Comparison of ENCODE assay signal across 9 mouse cellular contexts in genomic region chr2:61656421-61657411, GRCm38 (mm10). TPM values are rescaled to one million over a fixed set of nuclear protein-coding genes. Genes with fewer than 3 reads are reported as not detected.
DNase-seq lines count a peak whose midpoint lies in the region; ATAC-seq lines count a peak whose summit lies in the region.
"Had no signal": no experiment of that assay in that cellular context is flagged by ENCODE, and none has a peak within 500 bp of the region (broad histone marks: within the 10 kb centered on the region; RNA-seq: fewer than 3 reads in every experiment).

No protein-coding gene starts in this region.

- no peaks in the 10 kb centered on the region for H3K9me3 ChIP-seq in hindbrain, embryonic 14.5 days (ENCODE audit: control insufficient read depth, low read length)

- DNase-seq in adrenal gland, adult (ENCODE audit: inconsistent age in 2 of 2, low spot score in 1 of 2) = peak; percentile 47 to 83
- peak; percentile 85 to 91 for DNase-seq in cerebellum, postnatal 10 days
- DNase-seq in frontal cortex, adult 2 months (ENCODE audit: extremely low spot score in 1 of 2, low spot score in 1 of 2) = peak; percentile 84 to 93
- peak; percentile 82 for DNase-seq in hindbrain, embryonic 14.5 days (ENCODE audit: low spot score)
- DNase-seq in layer of hippocampus, postnatal 25 days (ENCODE audit: extremely low spot score in 1 of 2, low spot score in 1 of 2) = peak; percentile 70 to 79
- DNase-seq in lung, postnatal 10 days = peak; percentile 48
- peak; percentile 91 for DNase-seq in retina, postnatal 1 day
- DNase-seq in urinary bladder, postnatal 25 days (ENCODE audit: low spot score) = peak; percentile 33

- WGBS in hindbrain, embryonic 14.5 days = under 1% methylated on average over 73 of the region's 85 CpGs

- peak; percentile 94 for ATAC-seq in hindbrain, embryonic 14.5 days (ENCODE audit: low FRiP score)

- no peaks in the 10 kb centered on the region for H3K36me3 ChIP-seq in hindbrain, embryonic 14.5 days (replicated peaks; ENCODE audit: control insufficient read depth, insufficient read depth)

- peaks cover 10% of the 10 kb centered on the region for H3K4me1 ChIP-seq in hindbrain, embryonic 14.5 days (replicated peaks; ENCODE audit: control insufficient read depth, insufficient read depth, low read length)

- H3K4me3 ChIP-seq in hindbrain, embryonic 14.5 days (replicated peaks; ENCODE audit: low read length) = peak overlapping the region; percentile 64

- peak overlapping the region; percentile 95 for H3K4me2 ChIP-seq in hindbrain, embryonic 14.5 days (replicated peaks)

- peak overlapping the region; percentile 85 for H3K9ac ChIP-seq in hindbrain, embryonic 14.5 days

- H3K27me3 ChIP-seq in hindbrain, embryonic 14.5 days (ENCODE audit: control insufficient read depth, insufficient read depth, low read length) = no peaks in the 10 kb centered on the region

- peak overlapping the region; percentile 93 for H3K27ac ChIP-seq in hindbrain, embryonic 14.5 days
- H3K27ac ChIP-seq: macrophage had no signal

RNA-seq across cellular contexts. Expression of gene Psmd14, which starts 54.8 kb away (rescaled TPM):
- 84.4 and 95.5 TPM in 2 replicates for polyA plus RNA-seq in frontal cortex, adult 2 months (2012; rRNA removed)
- 210 and 215 TPM in 2 replicates for polyA plus RNA-seq in hindbrain, embryonic 14.5 days (2014; fragmentation: Nextera tagmentation; extraction: Ambion mirVana)
- total RNA-seq in layer of hippocampus, postnatal 25 days (2021) = 100 to 1,000 TPM; 103 to 111 TPM

Comparison
In these comparisons a context has a peak if more than half of its experiments do, and no peak if none do; other contexts are left out.
1. Peak in every context shown above with its lines: DNase-seq, ATAC-seq, H3K4me3 ChIP-seq and H3K27ac ChIP-seq.
2. DNase-seq: peak in every context shown above with its lines; median percentile 91 in retina, postnatal 1 day; 88 in frontal cortex, adult 2 months; 88 in cerebellum, postnatal 10 days; 82 in hindbrain, embryonic 14.5 days; 74 in layer of hippocampus, postnatal 25 days; 65 in adrenal gland, adult; 48 in lung, postnatal 10 days; 33 in urinary bladder, postnatal 25 days.